Mouse (Mus musculus) right cerebral cortex, postnatal 25 days (tissue): ENCODE data around the gene Tmem209.

Source experiments
- DNase-seq: peaks from one replicate; pipeline ENCODE4 v3.0.0; 2022

Tmem209 gene

DNA sequence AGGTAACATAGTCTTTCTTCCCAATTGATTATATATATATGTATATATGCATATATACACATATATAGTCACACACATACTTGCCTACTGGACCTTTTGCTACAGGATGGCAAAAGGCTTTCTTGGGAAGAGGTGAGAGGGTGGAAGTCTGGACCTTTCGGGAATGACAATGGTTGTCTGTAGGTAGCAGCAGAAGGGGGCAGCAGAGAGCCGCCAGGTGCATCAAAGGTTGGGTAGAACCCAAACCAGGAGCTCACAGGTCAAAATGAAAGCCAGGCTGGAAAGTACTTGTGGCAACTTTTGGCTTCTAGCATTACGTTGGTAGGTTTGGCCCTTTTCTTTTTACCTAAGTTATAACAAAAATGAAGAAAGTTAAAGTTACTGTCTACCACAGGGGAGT, 25.8 kb upstream of the Tmem209 start:
- DNase-seq, result no peak

DNA sequence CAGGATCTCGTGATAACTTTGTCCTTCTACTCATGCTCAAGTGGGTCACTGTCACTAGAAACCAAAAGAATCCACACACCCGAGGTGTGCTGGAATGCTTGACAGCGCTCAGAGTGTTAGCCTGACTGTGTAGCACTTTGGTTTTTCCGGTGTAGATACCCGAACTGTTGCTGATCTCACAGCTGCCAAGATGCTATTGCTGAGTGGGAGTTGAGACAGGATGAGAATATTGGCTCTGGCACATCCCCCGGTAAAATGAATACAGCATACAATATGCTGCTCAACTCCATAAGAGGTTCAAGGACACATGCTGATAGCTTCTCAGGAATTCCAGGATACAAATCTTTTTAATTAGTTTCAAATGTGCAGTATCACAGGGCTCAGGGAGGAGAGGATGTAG, 19.2 kb upstream of the Tmem209 start:
- no peak for DNase-seq

DNA sequence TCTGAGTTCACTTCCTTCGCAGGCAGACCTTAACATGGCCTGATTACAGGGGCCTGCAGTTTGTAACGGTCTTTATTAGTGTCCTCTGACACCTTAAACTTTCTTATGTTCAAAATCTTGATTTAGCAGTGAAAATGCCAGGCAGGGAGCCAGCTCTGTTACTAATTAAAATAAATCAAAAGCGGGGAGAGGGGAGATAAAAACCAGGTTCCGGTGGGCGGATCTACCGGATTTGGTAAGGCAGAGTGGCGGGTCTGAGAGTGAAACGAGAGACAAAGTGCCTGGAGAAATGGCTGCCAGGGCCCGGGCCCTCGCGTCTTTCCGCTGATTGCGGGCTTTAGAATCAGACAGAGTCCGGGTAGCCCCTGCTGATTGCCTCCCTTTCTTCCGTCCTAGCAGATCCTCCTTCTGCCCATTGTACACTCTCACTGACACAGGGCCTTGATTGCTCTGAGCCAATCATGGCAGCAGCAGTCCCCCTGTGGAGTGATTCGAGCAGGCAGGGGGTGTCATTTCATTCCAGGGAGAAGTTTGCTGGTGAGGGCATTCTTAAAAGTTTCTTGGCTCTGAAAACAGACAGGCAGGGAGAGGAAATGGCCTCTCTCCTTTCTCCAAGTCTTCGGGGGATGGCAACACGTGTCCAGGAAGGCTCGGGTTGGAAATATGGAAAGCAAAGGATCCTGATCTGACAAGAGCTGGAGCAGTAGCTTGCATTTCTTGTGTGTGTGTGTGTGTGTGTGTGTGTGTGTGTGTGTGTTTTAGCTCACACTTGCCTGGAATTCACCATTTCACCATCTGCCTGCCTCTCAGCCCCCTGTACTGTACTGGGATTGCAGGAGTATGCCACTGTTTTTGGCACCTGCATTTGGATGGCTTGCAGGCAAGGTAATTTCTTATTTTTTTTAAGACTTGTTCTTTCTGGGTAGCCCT, 17.3 kb upstream of the Tmem209 start:
- no peak for DNase-seq

DNA sequence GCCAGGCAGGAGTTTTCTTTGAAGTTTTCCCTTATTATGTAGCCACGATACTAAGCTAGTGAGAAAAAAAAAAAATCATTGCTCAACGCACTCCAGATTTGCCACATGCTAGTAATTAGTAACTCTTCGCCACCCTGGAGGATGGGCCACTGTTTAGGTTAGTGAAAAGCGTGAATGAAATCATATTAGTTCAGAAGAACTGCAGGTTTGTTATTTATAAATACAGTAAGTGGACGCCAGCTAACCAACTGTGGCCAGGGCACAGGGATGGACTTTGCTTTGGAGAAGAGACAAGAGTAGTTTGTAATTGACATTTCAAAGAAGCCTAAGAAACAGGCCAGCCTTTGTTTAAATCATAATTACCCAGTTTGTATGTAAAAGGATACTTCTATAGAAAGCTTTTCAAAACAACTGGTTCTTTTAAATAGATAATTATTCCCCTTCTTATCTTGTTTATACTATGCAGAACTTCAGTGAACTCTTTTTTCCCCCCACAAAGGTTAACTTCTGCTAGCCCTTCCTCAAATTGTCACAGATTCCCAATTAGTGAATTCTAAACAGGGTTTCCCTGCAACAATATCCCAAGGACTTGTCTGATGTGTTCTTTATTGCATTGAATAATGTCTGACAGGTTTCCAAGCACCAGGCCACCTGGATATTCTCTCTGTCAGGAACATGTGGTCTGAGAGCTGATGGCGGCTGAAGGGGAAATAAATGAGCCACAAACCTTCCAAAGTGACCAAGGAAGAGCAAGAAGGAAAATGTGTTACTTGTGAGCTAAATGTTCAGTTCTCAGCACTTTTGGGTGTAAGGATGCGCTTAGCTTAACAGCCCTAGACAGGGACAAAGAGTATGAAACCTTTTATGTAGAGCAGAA, 16.1 kb upstream of the Tmem209 start:
- no peak for DNase-seq

DNA sequence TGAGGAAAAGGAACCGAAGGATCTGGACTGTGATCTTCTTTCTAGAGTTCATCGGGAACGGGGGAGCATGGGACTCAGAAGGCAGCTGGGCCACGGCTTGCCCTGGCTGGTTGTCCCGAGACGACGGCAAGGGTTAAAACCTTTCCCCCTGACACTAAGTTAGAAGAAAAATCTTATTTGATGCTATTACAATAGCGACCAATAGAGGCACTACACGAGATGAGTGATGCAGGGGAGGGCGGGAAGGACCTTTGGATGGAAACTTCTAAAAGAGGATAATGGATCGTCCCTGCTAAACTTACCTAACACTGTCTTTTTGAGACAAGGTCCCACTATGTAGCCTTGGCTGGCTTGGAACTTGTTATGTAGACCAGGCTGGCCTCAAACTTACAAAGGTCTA, 10.8 kb upstream of the Tmem209 start:
- no peak for DNase-seq

DNA sequence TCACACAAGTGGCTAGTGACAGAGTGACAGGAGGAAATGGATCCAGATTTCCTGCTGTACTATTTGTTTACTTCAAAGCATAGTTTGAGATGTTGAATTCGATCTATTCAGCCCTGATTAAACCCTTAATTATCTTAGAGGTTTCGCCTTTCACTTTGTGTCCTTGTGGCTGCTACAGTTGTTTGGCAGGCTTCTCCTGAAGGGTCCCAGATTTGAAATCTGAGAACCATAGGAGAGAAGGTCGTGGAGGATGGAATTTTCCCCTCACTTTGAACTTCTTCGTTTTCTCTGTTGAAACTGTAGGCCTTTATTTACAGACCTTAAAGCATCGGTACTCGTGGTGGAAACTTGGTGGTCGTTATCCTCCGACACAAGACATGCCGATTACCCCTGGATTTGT, 4.7 kb upstream of the Tmem209 start:
- DNase-seq, result no peak

DNA sequence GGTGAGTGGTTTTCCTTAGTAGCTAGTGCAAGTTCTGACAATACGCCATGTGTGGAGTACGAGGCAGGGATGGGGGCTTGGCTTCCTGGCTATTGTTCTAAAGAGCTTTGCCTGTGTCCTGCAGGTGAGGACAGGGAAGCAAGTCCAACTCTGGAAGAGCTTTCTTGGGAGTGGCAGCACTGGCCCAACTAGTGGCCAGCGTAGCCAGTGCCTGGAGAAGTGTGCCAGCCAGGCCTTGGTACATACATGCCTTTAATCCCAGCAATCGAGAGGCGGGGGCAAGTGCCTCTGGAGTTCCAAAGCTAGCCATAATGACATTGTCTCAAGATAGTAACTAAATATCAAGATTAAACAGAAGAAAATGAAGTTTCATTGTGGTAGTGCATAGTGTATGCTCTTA, 708 bp upstream of the Tmem209 start:
- no peak for DNase-seq

DNA sequence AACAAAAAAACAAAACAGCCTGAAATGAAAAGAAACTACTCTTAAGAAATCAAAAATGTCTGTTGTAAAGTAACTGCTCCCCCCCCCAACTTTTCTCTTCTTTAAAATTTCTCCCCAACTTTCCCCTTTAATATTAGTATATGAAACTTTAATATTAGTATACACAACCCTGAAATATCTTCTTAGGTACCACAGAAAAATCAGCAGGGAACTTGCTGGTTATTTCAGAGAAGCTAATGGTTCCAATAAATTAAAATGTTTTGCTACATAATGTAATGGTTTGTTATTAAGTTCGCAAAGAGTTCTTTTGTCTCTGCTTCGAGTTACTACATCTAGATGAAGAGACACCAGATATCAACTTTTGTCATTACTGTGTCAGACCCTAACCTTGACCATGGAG, 759 bp downstream of the Tmem209 start:
- no peak for DNase-seq

DNA sequence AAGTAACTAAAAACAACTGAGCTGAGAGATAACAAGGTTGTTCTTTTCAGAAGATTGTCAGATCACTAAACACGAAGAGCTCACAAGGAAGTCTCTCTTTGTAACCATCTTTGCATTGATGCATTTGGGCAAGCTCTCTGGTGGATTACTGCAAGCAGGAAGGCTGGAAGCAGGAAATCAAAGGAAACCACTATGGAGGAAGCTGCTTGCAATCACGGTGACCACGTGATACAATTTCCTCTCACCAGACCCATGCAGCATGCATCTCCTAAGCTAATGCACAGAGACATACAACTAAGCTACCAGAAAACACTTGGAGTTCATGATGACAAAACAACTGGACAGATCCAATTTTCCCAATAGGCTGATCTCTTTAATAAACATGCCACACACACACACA, 10.5 kb downstream of the Tmem209 start:
- DNase-seq, result no peak

DNA sequence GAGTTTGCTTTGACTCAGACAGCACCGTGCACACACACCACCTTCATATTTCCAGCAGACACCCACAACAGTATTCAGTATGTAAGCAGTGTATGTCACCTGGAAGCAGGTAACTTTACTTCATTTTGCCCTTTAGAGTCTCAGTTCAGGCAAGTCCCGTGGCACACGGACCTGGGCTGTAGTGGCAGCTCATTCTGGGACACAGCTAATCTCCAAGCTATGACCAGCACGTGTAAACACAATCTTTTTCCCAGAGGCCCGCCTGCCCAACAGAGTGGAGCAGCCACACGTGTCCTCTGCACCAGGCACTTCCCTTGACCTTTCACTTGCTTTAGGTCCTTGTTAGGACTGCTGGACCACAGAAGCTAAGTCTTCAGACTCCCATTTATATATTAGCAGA, 23.1 kb downstream of the Tmem209 start:
- DNase-seq, result no peak

DNA sequence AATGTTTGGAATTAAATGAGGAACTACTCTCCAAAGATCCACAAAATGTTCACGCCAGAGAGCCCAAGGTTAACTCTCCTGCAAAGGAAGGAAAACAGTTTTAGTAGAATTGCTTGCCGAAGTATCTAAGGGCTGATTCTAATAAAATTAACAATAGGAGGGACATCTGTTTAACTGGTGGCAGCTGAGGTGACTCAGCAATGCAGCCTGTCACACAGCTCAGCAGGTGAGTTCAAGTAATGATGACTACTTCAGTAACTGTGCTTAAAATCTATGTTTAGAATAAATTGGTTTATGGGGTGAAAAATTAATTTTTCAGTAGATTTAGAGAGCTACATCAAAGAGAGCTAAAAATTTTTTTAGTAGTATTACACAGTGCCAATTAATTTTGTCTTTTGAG, 26.7 kb downstream of the Tmem209 start:
- no peak for DNase-seq

DNA sequence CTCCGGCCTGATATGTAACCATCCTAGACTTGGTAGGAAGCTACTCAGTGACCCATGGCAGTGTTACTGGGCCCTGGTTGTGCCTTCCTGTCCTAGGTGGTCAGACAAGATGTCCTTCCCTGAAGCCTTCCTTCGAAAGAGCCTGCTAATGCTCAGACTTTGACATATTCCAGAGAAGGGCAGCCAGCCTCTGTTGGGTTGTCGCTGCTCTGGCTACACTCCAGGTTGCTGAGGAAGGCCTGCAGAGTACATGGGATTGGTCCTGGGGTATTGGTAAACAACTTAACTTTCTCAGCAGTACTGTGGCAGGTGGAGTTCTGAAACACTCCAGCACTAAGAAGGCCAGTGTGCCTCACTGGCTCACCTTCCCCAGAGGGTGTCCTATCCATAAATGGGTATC, 30.2 kb downstream of the Tmem209 start:
- DNase-seq, result no peak

DNA sequence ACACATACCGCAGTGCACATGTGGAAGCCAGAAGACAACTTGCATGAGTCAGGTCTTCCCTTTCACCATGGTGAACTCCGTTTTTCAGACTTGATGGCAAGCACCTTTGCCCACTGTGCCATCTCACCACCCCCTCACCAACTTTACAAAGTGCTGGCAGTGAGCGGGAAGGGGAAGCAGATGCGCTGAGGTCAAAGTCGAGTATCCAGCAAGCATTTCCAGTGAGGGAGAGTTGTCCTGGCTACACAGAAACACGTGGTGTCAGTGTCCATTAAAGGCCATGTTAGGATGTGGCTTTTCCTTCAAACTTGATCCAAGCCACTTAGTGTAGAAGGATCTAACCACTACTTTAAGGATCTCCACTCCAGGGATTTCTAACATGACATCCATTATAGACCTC, 31.8 kb downstream of the Tmem209 start:
- DNase-seq, result no peak

DNA sequence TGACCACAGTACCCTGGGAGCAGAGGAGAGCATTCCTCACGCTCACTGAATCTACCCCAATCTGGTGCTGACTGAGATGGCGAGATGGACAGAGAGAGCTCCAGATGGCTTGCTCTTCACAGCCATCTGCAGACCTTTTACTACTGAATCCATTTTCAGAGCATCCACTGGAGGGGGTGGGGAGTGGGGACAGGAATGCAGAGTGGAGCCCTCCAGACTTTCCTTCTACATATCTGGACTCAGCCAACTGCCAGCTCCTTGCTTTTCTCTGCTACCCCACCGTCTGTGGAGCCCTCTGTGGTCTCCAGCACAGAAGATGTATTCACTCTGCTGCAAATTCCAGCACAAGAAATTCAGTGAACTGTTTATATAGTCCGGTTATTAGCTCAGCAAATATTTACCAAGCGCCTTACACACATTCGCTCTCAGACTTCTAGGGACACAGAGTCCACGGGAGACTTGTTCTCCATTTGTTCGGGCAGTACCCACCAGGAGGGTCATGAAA, 32.3 kb downstream of the Tmem209 start:
- DNase-seq, result no peak

DNA sequence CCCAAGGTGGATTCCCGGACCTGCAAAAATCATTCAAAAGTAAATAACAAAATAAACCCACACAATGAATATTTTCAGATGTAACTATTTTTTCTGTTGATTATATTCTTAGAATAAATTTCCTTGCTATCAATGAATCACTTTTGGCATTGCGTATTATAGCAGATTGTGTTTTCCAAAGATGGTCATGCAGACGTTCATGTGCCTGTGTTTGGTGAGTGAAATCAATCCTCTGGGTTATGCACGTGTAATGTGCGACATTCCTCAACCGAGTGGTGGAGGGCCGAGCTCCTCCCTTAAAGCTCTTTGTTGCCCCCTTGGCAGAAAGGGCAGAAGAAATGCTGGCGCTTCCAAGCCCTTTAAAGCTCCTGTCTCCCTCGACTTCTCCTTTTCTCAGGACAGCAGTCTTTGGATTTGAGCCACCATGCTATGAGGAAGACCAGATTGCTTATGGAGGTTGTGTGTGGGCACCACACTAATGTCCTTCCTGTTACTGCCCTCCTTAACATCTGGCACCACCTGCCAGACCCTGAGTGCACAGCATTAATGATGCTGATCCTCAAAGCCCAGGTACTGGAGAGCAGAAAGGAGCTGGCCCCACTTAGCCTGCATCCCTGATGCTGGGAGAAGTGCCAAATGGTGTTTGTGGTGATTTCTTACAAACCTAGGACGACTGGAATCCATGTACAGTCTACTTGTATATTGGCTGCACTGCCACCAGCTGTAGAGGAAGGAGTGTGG, 33.4 kb downstream of the Tmem209 start:
- no peak for DNase-seq

DNA sequence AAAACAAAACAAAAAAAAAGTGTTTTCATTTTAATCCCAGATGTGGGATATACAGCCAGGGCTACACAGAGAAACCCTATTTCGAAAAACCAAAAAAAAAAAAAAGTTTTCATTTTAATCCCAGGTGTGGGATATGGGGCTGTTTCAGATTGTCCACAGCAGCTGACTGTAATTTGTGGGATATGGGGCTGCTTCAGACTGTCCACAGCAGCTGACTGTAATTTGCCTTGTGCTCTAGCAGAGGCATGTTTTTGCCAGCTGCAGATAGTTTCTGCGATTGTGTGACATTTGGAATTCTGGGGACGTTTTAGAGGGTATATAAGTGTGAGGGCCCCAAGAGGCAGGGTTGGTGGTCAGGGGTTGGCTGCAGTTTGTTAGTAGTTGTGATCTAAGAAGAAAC, 37.9 kb downstream of the Tmem209 start:
- DNase-seq, result no peak

DNA sequence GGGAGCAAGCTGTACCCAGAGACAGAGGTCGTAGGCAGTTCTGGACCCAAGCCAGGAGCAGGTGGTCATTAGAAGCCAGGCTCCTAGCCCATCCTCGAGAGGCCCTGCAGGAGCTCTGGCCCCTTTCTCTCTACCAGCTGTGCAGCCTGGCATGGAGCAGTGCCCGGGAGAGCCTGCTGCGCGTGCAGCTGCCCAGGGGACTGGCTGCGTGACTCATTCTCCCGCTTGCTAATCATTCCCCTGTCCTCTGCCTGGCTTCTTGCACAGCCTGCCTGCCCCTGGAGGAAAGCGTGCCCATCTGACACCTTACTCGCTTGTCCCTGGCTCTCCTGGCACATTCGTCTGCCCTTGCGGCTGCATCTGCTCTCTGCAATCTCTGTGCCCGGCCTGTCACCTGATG, 40.2 kb downstream of the Tmem209 start:
- no peak for DNase-seq

DNA sequence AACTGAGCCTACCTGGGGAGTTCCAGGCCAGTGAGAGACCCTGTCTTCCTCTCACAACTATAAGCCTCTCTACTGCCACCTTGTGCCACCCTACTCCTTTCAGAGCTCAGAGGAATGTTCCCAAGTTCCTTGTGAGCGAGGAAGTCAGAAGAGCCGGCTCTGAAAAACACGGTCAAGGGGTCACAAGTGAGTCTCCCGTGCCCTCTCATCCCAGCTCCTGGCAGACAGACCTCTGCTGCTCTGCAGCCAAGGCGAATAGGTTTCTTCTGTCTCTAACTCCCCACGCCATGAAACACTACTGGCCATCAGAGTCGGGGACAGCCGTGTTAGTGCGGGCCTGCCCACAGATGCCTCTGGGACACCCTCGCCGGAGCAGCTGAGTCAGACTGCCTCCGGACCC, 40.9 kb downstream of the Tmem209 start:
- DNase-seq, result no peak

DNA sequence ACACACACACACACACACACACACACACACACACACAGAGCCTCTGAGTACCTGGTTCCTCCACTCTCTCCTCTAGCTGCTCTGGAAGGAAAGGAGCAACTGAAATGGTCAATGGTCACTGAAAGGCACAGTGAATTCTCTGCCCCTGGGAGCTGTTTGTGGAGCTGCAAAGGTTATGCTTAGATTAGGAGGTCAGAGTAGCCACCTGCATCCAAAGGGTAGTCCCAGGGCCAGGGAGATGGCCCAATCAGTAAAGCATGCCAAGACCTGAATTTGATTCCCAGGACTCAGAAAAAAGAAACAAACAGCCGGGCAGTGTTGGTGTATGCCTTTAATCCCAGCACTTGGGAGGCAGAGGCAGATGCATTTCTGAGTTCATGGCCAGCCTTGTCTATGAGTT, 41.5 kb downstream of the Tmem209 start:
- no peak for DNase-seq

DNA sequence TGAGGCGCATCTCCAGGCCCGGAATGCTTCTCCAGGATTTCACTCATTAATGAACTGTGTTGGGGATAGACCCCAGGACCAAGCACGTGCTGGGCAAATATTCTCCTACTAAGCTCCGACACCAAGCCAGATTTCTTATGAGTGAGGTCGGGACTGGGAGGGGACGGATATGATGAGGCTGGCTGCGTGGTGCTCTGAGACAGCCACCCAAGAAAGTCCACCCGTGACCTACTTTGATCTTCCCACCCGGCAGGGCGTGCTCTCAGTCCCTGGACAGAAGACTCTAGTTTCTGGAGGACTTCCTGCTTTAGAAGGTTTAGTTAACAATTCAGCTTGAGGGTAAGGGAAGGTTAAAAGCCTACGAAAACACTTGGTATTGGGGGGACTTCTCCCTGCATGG, 44.0 kb downstream of the Tmem209 start:
- DNase-seq, result no peak

DNA sequence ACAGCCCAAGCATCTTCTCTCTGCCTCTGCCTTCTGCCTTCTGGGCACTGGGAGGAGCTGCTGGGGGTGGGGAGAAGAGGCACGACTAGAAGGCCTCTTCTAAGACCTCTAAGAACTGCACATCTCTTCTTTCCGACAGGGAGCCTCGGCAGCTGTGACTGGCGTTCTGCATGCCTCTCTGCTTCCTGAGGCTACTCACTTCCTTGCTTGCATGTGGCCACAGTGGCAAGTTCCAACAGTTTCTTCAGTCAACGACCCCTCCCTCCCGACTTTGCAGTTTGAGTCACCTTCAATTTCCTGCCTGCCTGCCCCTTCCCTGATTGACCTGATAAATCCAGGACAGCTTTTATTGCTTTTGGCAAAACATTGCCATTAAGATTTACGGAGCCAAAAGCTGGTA, 46.8 kb downstream of the Tmem209 start:
- DNase-seq, result no peak

DNA sequence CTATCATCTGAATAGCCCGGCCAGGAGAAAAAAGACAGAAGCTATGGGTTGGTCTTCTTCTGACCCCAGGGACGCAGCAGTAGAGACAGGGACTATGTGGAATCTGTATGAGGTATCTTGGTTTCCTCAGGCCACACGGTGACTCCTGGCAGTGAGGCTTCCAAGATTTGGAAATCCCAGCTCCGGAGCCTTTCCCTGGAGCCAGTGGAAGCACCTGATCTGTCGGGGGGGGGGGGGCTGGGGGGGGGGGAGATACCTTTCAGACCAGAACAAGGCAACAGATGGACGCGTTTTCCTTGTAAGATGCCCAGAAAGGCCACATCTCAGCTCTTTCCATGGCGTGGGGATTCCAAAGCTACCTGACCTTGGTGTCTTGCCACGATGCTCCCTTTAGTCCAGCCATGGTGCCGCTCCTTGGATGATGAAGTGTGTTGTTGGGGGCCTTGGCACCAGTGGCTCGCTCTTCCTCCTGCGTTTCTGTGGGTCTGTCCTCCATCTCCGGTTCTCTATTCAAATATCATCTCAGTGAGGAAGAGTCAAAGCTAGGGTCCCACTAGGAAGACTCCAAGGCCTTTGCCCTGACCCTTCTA, 47.7 kb downstream of the Tmem209 start:
- no peak for DNase-seq
